Mouse (Mus musculus) skeletal muscle tissue, postnatal 0 days (tissue): ENCODE measurements around the gene Slc51a. TPM values are rescaled to one million over a fixed set of nuclear protein-coding genes. Genes with fewer than 3 reads are reported as not detected.

ENCODE experiments used
- polyA plus RNA-seq: library from polyadenylated mRNA; unstranded; fragments of >200 nt; fragmentation: Nextera tagmentation; extraction: Ambion mirVana; gene quantifications from 2 replicates; pipeline ENCODE4 v1.2.1, GENCODE M21; 2015

The Slc51a gene
- polyA plus RNA-seq = 0.09 and 0.23 TPM in 2 replicates

DNA sequence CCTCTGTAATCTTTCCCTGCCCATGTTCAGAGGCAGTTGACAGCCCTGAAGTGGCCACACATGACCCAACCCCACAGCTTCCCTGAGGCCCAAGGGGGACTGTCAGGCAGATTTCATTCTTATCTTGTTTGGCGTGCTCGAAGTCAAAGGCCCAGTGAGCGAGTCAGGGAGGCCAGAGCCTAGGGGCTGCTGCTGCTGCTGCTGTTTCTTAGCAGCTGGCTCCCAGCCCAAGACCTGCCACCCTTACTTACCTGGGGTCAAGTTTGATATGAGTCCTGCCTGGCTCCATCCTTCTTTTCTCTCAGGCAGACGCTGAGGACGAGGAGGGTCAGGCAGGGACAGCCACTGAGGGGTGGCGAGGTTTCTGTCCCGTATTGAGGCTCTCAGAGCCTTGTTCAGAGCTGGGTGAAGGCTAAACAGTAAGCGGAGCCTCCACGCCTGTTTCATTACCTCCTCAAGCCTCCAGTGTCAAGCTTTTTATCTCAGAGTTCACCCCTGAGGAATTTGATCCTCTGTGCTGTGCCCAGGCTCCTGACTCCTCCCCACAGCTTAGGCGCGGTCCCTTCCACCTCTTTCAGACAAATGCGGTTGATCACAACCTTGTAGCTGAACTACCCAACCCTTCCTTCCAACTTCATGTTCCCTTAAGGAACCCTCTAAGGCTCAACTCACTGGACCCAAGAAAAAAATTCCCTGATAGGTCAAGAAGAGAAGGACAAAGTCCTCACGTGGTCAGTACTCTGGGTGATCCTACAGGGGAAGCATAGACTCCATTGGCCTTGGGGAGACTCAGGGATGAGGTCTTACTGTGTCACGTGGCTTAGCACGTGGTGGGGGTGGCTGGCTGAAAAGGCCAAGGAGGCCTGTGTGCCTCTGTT lies at the start of gene Slc51a:
TSS of gene Slc51a (minus strand) at position 646 of the 878 bp plus-strand sequence.

DNA sequence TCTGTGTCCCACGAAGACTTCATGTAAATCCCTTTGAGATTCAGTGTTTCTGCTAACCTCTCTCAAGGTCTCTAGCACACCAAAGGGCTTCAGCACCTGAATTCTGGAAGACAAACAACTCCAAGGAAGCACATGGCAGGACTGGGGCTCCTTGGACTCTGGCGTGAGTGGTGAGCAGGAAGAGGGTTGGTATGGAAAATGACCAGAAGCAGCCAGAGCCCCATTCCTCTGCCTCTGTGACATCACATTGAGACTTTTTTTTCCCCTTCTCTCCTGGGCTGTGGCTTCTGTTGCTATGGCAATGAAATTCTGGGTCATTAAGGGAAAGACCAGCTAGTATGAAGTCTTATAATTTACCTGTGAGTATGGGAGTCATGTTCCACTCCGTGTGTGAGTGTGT lies 8.3 kb upstream of the Slc51a start, which contains the start of gene Zdhhc19:
TSS of gene Zdhhc19 (plus strand) at position 301 of the 400 bp plus-strand sequence.

DNA sequence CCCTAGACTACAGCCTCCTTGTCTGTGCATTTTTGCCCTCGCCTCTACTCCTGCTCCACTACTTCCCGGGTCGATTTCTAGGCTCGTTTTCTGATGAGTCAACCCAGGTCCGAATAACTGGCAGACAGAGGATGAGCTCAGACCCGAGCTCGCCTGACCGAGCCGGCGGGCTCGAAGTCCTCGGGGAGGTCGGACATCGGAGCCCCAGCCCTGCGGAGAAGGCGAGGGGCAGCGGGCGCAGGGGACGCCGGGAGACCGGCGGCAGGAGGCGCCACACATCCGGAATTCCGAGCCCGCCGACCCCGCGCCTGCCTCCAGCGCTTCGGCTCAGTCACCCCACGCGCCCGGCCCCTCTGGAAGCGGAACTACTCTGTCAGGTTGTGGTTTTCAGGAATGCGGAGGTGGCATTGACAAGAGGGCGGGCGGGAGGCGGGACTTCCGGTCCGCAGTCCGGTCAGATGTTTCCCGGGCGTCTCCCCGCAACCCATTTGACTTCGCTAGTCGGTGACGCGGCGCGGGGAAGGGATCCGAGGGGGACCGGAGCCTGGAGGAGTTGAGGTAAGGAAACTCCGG lies 57.1 kb downstream of the Slc51a start, which contains the start of gene Pcyt1a:
TSS of gene Pcyt1a (plus strand) at position 448 of the 573 bp plus-strand sequence.

Other genes starting within 250 kb of the Slc51a start
- gene Fbxo45, start 240.7 kb downstream of the Slc51a start, polyA plus RNA-seq = 4.6 and 5.6 TPM in 2 replicates
- gene Wdr53, start 240.7 kb downstream of the Slc51a start, polyA plus RNA-seq = 11.3 and 13.7 TPM in 2 replicates
- gene Smco1, start 216.4 kb downstream of the Slc51a start, polyA plus RNA-seq = 3.0 and 3.2 TPM in 2 replicates
- gene Rnf168, start 210.4 kb downstream of the Slc51a start, polyA plus RNA-seq = 9.3 and 12.2 TPM in 2 replicates
- 10.4 and 11.0 TPM in 2 replicates for gene Ubxn7, start 155.6 kb downstream of the Slc51a start, polyA plus RNA-seq
- not detected in 2 replicates for gene Tm4sf19, start 87.4 kb downstream of the Slc51a start, polyA plus RNA-seq
- gene Tctex1d2, start 68.2 kb downstream of the Slc51a start, polyA plus RNA-seq = 13.1 and 15.3 TPM in 2 replicates
- gene Pcyt1a, start 57.0 kb downstream of the Slc51a start, polyA plus RNA-seq = 43.1 and 43.9 TPM in 2 replicates
- gene Zdhhc19, start 8.4 kb upstream of the Slc51a start, polyA plus RNA-seq = not detected in 2 replicates
- 37.9 and 40.3 TPM in 2 replicates for gene Tfrc, start 121.0 kb upstream of the Slc51a start, polyA plus RNA-seq
- 14.7 and 16.7 TPM in 2 replicates for gene Tnk2, start 156.0 kb upstream of the Slc51a start, polyA plus RNA-seq
- gene Muc4, start 248.0 kb upstream of the Slc51a start, polyA plus RNA-seq = 0.12 TPM in 2 replicates